Mouse (Mus musculus) ES-E14 (cell line): Measurements from ENCODE around the gene Ank3.

Source experiments
- CHD2 ChIP-seq: IDR thresholded peaks from 2 replicates; pipeline ENCODE4 v1.6.1; 2014; ENCODE audit warnings: mild to moderate bottlenecking, low read depth, low read length, inconsistent platforms
- HCFC1 ChIP-seq: IDR thresholded peaks from 2 replicates; pipeline ENCODE4 v1.6.1; 2012; ENCODE audit warnings: low read length, inconsistent platforms, borderline replicate concordance; ENCODE audit not compliant: insufficient read depth
- MAFK ChIP-seq: IDR thresholded peaks from 2 replicates; pipeline ENCODE4 v1.6.1; 2014; ENCODE audit warnings: mild to moderate bottlenecking, low read depth, low read length, inconsistent platforms; ENCODE audit not compliant: insufficient read depth

GRCm38 (mm10) chr10:69777736-69778135, 379.2 kb downstream of the Ank3 start:
- TF ChIP-seq HCFC1 (no peak), CHD2 (no peak), MAFK (no peak)
